Mouse (Mus musculus) neural tube, embryonic 14.5 days (tissue): ENCODE measurements around the gene Zfp689. TPM values are rescaled to one million over a fixed set of nuclear protein-coding genes. Genes with fewer than 3 reads are reported as not detected.
"Not testable (repeated sequence)": the region's sequence is repeated elsewhere in the genome, so short reads cannot be mapped to it uniquely, and the experiment has no call there.

Experiments
- ATAC-seq: fragments of 200-750 bp; cut with Nextera tagmentation; 2 replicates; pipeline ENCODE4 v1.8.0; 2017; ENCODE audit warnings: low read depth, mild to moderate bottlenecking, moderate TSS enrichment, moderate library complexity
- H3K27ac ChIP-seq: fragments of 300-500 bp; sonication (generic); 2 replicates; pipeline ENCODE4 v1.5.1; 2014; ENCODE audit warnings: low read depth, mild to moderate bottlenecking, control low read depth, low read length, moderate library complexity, mixed read lengths
- H3K27me3 ChIP-seq: fragments of 300-500 bp; sonication (generic); 2 replicates; pipeline ENCODE4 v1.6.1; 2014; ENCODE audit warnings: low read length; ENCODE audit not compliant: control insufficient read depth, insufficient read depth
- H3K36me3 ChIP-seq: fragments of 300-500 bp; sonication (generic); 2 replicates; pipeline ENCODE4 v1.6.1; 2014; ENCODE audit warnings: low read length, mixed read lengths; ENCODE audit not compliant: control insufficient read depth, insufficient read depth
- H3K4me1 ChIP-seq: fragments of 300-500 bp; sonication (generic); 2 replicates; pipeline ENCODE4 v1.6.1; 2014; ENCODE audit warnings: low read length; ENCODE audit not compliant: control insufficient read depth, insufficient read depth
- H3K4me2 ChIP-seq: fragments of 300-500 bp; sonication (generic); 2 replicates; pipeline ENCODE4 v1.6.1; 2014; ENCODE audit warnings: mild to moderate bottlenecking, low read depth, low read length, control low read depth
- H3K4me3 ChIP-seq: fragments of 300-500 bp; sonication (generic); 2 replicates; pipeline ENCODE4 v1.5.1; 2014; ENCODE audit warnings: low read depth, low read length, control low read depth, mixed read lengths
- H3K9ac ChIP-seq: fragments of 300-500 bp; sonication (generic); replicated peaks from 2 replicates; pipeline ENCODE4 v1.6.1; 2014; ENCODE audit warnings: low read depth, mild to moderate bottlenecking, control low read depth, low read length, mixed read lengths
- H3K9me3 ChIP-seq: fragments of 300-500 bp; sonication (generic); 2 replicates; pipeline ENCODE4 v1.6.1; 2016; ENCODE audit warnings: low read length; ENCODE audit not compliant: control insufficient read depth
- WGBS: fragments of 180-500 bp; shearing (Covaris S2); extraction: QIAGEN DNeasy Blood & Tissue Kit; methylation state at CpG from one replicate; pipeline ENCODE4 v1.1.7; 2014; 5-methylcytosine and 5-hydroxymethylcytosine counted together
- polyA plus RNA-seq: library from polyadenylated mRNA; unstranded; fragments of >200 nt; fragmentation: Nextera tagmentation; extraction: Ambion mirVana; gene quantifications from 2 replicates; pipeline ENCODE4 v1.2.1, GENCODE M21; 2014

The Zfp689 gene
- polyA plus RNA-seq, result 16.1 and 18.2 TPM in 2 replicates

- H3K27me3 ChIP-seq, result no peaks in the 10 kb centered on the region
- H3K36me3 ChIP-seq, result peaks cover 13% of the 10 kb centered on the region
- H3K9ac ChIP-seq, result peak within 1 kb of the TSS; percentile 92
- H3K4me1 ChIP-seq, result peaks cover 29% of the 10 kb centered on the region
- under 1% methylated on average over 54 of the region's 54 CpGs for WGBS
- peak within 1 kb of the TSS; percentile 93 for H3K4me3 ChIP-seq
- peak within 1 kb of the TSS; percentile 59 for H3K4me2 ChIP-seq
- peak within 1 kb of the TSS; percentile 97 for H3K27ac ChIP-seq
- no peaks in the 10 kb centered on the region for H3K9me3 ChIP-seq
- peak; percentile 91 for ATAC-seq
Observed at GRCm38 (mm10) chr7:127448521-127449300, at the start of gene Zfp689. Gene Zfp689, minus strand, starts transcription at chr7:127449158.

- ATAC-seq, result no peak
- Histone ChIP-seq H3K27ac (no peak overlapping the region), H3K4me3 (no peak overlapping the region), H3K36me3 (no peaks in the 10 kb centered on the region; the same call in 1 of the 2 replicates), H3K9ac (no peak overlapping the region), H3K9me3 (no peaks in the 10 kb centered on the region), H3K4me2 (no peak overlapping the region), H3K27me3 (no peaks in the 10 kb centered on the region), H3K4me1 (no peaks in the 10 kb centered on the region)
- 40% methylated on average over 3 of the region's 3 CpGs for WGBS
Observed at GRCm38 (mm10) chr7:127498407-127498806, 49.4 kb upstream of the Zfp689 start.

GRCm38 (mm10) chr7:127497382-127497781 lies 48.4 kb upstream of the Zfp689 start:
- WGBS, result 77% methylated on average over 2 of the region's 2 CpGs
- H3K36me3 ChIP-seq, result no peaks in the 10 kb centered on the region; the same call in 1 of the 2 replicates

GRCm38 (mm10) chr7:127494648-127495047 lies 45.7 kb upstream of the Zfp689 start:
- Histone ChIP-seq H3K4me2 (no peak overlapping the region), H3K9me3 (no peaks in the 10 kb centered on the region), H3K27me3 (no peaks in the 10 kb centered on the region), H3K27ac (no peak overlapping the region), H3K36me3 (peaks cover 19% of the 10 kb centered on the region), H3K4me1 (no peaks in the 10 kb centered on the region), H3K4me3 (no peak overlapping the region), H3K9ac (no peak overlapping the region)
- ATAC-seq, result no peak

More at GRCm38 (mm10) chr7:127497382-127497781, 48.4 kb upstream of the Zfp689 start:
- ATAC-seq, result no peak
- H3K4me2 ChIP-seq, result no peak overlapping the region
- no peaks in the 10 kb centered on the region for H3K4me1 ChIP-seq
- H3K9ac ChIP-seq, result no peak overlapping the region
- H3K27me3 ChIP-seq, result no peaks in the 10 kb centered on the region
- no peaks in the 10 kb centered on the region for H3K9me3 ChIP-seq
- H3K27ac ChIP-seq, result no peak overlapping the region
- H3K4me3 ChIP-seq, result no peak overlapping the region

- H3K36me3 ChIP-seq, result peaks cover 40% of the 10 kb centered on the region
- no peaks in the 10 kb centered on the region for H3K27me3 ChIP-seq
- ATAC-seq, result no peak
- no peak overlapping the region for H3K4me2 ChIP-seq
- WGBS, result 87% methylated on average over 3 of the region's 3 CpGs
- H3K9me3 ChIP-seq, result no peaks in the 10 kb centered on the region
- no peak overlapping the region for H3K9ac ChIP-seq
- no peak overlapping the region for H3K4me3 ChIP-seq
- H3K4me1 ChIP-seq, result no peaks in the 10 kb centered on the region
- H3K27ac ChIP-seq, result no peak overlapping the region
Observed at GRCm38 (mm10) chr7:127491846-127492245, 42.9 kb upstream of the Zfp689 start.

GRCm38 (mm10) chr7:127489982-127490381 lies 41.0 kb upstream of the Zfp689 start:
- H3K27ac ChIP-seq, result no peak overlapping the region
- no peak overlapping the region for H3K4me3 ChIP-seq
- no peak overlapping the region for H3K9ac ChIP-seq
- ATAC-seq, result no peak
- H3K4me2 ChIP-seq, result no peak overlapping the region
- H3K9me3 ChIP-seq, result no peaks in the 10 kb centered on the region
- peaks cover 56% of the 10 kb centered on the region for H3K36me3 ChIP-seq
- H3K4me1 ChIP-seq, result no peaks in the 10 kb centered on the region
- no peaks in the 10 kb centered on the region for H3K27me3 ChIP-seq
- 92% methylated on average over 7 of the region's 7 CpGs for WGBS

- H3K4me1 ChIP-seq, ATAC-seq, H3K27me3 ChIP-seq, H3K4me2 ChIP-seq, H3K4me3 ChIP-seq, H3K9ac ChIP-seq, H3K9me3 ChIP-seq, H3K27ac ChIP-seq: not testable (repeated sequence)
- H3K36me3 ChIP-seq, result peaks cover 62% of the 10 kb centered on the region
- WGBS, result 95% methylated on average over 4 of the region's 5 CpGs
Observed at GRCm38 (mm10) chr7:127488364-127488763, 39.4 kb upstream of the Zfp689 start.

- Histone ChIP-seq H3K9me3 (no peaks in the 10 kb centered on the region), H3K27me3 (no peaks in the 10 kb centered on the region), H3K4me2 (no peak overlapping the region), H3K9ac (no peak overlapping the region), H3K4me3 (no peak overlapping the region), H3K36me3 (peaks cover 68% of the 10 kb centered on the region), H3K4me1 (peaks cover 8% of the 10 kb centered on the region), H3K27ac (no peak overlapping the region)
- no peak for ATAC-seq
- 77% methylated on average over 5 of the region's 5 CpGs for WGBS
Observed at GRCm38 (mm10) chr7:127485416-127485815, 36.5 kb upstream of the Zfp689 start.

- no peak for ATAC-seq
- Histone ChIP-seq H3K4me1 (peaks cover 21% of the 10 kb centered on the region), H3K9ac (peak overlapping the region; percentile 95; the same call in 1 of the 2 replicates), H3K4me2 (peak overlapping the region; percentile 98), H3K27ac (no peak overlapping the region), H3K36me3 (peaks cover 36% of the 10 kb centered on the region), H3K9me3 (no peaks in the 10 kb centered on the region), H3K27me3 (no peaks in the 10 kb centered on the region), H3K4me3 (peak overlapping the region; percentile 96)
- 78% methylated on average over 2 of the region's 2 CpGs for WGBS
Observed at GRCm38 (mm10) chr7:127480321-127480720, 31.4 kb upstream of the Zfp689 start.
